Mouse (Mus musculus): ENCODE results near the gene Gm10230. TPM values are rescaled to one million over a fixed set of nuclear protein-coding genes. Genes with fewer than 3 reads are reported as not detected.

The Gm10230 gene
- total RNA-seq (2023; ENCODE audit: inconsistent age): not detected in 4 replicates

GRCm38 (mm10) chrX:27494782-27495181 is at the start of gene Gm10230:
Gene Gm10230, minus strand, starts transcription at chrX:27494882.

